Mouse (Mus musculus) mouse embryonic stem cell (cell line): ENCODE measurements at regions not wholly inside any gene's neighbourhood (a gene's known extent, or its start where the extent isn't known, plus 50 kb on each side); places are given as distances from the start of the nearest gene placed in this dataset.

Experiments
- in situ Hi-C, 2 experiments: fragments of 300-500 bp; cut with MboI; formaldehyde crosslinking; loops; 1 replicate in 1 of 2; 3 replicates in 1 of 2; pipeline ENCODE4 v1.14.3; 2019 to 2020; ENCODE audit warnings: low sequenced_read_pairs in 2 of 2, low pct_unique_long_range_greater_than_20kb in 1 of 2, mixed read lengths in 1 of 2; ENCODE audit not compliant: unreplicated experiment in 1 of 2

DNA sequence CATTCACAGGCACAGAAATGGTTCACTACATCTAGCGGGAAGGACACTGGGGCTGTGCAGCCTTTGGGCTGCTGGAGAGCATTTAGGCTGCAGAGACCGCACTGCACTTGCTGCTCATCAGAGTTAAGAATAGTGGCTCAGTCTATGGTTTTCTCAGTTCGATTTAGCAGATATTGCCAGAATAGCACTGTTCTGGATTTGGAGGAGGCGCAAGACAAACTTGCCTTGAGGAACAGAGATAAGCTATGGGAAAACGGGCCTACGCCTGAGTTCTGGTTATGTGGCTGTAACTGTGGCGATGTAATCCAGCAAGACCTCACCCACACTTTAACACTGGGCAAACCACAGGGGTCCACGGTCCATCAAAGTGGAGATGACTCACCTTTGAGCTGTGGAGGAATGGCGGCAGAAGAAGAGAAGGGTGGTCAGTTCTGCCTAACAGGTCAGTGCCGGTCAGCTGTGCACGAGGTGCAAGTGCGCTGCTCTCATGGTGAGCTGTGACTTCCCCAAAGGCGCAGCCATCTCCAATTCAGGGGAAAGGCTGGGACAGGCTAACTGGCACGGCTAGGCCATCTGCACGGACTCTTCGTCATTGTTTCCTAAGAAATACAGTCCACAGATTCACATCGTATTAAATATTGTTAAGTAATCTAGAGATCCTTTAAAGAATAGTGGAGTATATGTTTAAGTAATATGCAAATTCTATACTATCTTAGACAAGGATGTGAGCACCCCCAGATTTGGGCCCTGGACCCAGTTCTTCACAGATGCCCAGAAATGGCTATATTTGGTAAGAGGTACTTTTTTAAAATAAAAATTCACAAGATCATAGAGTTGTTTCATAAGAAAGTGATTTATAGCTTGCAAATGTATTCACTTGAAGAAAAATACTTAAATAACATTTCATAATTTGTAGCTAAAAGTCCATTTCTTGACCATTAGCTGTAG is 118.7 kb upstream of the Sgk1 start:
- in situ Hi-C loops = no loop called here

DNA sequence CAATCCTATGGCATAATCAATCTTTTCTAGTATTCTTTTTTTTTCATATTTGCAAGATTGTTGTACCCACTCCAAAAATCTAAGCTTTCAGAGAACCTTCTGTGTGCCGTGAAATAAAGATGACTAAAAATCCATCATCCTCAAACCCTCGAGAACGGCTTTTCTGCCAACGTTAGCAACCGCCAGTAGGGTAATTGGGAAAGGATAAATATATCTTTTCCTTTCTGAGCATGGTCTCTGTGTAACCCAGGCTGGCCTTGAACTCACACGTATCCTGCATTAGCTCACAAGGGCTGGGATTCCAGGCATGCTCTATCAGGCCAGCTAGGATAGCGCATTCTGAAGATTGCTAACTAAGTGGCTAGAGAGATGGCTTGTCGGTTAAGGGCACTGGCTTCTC is 117.9 kb upstream of the Sgk1 start:
- in situ Hi-C loops = no loop called here

DNA sequence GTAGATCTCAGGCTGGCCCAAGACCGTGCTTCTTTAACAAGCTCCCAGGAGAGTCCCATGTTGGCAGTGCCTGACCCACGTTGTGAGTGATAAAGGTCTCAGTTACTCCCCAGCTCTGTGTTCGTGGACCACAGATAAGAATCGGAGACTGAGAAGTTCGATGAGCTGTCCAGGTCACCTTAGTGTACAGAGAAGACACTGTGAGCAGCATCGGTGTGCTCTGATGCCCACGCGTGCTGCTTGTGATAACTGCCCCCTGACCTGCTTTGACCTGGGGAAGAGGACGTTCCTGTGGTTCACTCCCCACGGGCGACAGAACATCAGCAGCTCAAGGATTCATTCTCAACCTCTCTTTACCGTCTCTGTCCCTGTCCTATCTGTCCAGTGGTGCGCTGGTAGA is 117.1 kb upstream of the Sgk1 start:
- in situ Hi-C loops = no loop called here

DNA sequence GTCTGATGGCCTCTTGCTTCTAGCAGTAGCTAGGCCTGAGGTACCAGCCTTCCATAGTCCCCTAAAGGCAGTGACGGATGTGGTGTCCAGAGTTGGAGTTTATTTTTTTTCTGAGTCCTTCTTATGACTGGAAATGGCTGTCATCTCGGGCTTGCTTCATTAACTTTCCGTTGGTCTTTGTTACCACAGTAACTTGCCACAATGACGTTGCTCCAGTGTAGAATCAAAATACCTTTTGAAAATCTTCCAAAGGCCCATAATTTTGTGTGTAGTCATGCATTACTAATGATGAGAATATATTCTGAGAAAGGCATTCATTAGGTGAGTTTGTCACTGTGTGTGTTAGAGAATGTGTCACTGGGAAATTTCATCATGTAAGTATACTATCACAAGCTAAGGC is 108.4 kb upstream of the Sgk1 start:
- in situ Hi-C loops = no loop called here

DNA sequence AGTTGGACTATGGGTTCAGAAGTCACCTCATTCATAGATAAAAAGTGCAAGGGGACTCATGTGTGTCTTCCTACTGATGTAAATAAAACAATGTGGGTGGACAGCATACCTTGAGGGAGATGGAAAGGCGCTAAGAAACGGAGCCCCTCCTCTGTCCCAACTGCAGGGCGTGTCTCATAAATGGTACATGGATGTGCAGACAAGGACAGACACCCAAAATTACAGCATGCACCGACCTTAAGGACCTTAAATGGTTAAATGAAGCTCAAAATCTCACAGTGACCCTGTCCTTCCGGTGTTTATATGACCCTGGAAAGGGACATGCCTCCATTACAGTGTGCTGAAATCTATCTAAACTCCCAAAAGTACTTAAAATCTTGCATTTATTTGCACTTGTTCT is 106.5 kb upstream of the Sgk1 start:
- in situ Hi-C loops = no loop called here

DNA sequence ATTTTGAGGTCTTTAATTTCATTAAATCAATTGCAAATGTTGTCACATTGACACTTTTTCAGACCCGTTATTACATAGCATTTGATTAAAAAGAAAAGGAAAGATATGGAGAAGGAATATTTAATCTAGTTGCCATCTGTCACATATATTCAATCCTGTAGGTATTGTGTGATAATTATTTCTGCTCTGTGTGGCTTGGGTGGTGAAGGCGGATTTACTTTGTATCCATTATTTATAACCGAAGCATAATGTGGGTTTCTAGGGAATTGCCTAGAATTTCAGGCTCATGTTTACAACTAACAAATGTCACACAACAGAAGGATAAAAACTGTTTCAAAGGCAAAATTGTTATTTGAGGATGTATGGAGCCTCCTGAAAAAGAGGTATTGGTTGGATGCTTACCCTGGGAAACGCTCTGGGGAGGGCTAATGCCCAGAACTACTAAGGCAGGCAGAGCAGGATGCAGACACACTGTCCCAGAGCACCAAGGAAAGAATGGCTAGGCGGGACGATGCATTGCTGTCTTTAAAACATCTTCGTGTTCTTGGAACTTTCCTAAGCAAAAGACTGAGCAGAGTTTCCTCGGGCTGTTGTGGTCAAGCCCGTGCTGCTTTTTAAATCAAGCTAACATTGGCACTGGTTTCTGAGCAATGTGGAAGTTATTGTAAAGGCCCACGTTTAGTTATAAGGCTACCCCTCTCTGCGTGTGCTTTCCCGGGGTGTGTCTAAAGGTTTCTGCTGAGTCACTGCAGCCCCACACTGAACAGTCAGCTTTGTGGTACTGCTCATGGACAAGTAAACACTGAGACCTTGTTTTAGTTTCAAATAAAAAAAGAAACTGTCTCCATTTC is 105.8 kb upstream of the Sgk1 start:
- in situ Hi-C loops = no loop called here

DNA sequence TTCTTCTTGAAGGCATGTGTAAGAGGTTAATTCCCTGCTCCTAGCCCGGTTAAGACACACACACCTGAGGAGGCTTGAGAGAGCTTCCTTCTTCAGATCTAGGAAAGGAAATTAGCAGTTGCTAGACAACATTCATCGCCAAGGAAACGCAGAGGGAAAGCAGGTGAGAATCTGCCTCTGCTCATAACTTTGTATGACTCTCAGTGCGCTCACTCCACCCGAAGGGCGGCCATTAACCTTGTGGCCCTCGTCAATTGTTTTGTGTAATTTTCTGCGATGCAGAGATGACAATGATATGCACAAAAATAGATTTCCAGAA is 105.3 kb upstream of the Sgk1 start:
- in situ Hi-C loops = no loop called here

DNA sequence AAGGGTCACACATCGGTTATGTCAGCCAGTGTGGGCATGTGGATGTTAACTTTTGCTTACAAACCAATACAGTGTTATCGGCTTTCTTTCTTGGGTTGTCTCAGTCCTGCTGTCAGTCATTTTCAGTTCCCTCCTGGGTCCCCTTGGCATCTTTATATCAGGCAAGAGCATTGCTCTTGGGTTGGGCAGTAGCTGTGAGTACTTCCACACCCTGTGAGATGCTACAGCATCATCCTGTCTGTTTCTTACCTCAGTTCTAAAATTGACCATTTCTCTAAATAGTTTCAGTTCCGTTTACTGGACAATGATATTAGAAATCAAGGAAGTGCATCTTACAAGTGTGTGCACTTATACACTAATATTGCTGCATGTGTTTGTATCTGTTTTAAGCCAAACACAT is 104.9 kb upstream of the Sgk1 start:
- in situ Hi-C loops = no loop called here

DNA sequence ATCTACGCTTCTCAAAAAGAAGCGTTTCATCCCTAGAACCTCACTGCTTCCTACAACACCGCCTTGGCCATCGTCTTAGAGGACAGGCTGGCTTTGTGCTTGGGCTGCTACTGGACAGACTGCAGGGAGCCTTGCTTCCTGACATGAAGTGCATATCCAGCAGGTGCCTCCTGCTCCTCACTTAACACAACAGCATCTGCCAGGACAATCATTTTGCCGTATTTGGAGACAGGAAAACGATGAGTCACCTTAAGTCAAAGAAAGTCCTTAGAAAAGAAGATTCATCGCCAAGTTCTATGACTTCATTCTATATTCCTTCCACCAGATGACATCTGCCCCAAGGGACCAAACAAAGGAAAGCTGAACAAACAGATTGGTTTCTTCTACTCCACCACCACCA is 98.5 kb upstream of the Sgk1 start:
- in situ Hi-C loops = no loop called here

DNA sequence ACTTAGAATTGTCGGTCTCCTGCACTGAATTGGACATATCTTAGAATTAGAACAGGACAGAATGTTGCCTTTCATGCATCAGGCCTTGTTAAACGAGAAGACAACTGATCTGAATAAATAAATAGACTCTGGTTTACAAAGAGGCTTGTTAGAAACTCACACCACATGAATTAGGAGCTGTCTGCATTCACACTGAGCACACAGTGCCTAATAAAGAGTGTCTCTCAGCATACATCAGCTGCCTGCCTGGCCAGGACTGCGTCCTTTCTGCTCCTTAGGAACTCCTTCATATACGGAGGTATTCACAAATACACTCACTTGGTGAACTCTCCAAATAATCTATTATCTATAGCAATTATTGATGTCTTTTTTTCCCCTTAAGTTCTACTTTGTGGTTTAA is 96.9 kb upstream of the Sgk1 start:
- in situ Hi-C loops = no loop called here

DNA sequence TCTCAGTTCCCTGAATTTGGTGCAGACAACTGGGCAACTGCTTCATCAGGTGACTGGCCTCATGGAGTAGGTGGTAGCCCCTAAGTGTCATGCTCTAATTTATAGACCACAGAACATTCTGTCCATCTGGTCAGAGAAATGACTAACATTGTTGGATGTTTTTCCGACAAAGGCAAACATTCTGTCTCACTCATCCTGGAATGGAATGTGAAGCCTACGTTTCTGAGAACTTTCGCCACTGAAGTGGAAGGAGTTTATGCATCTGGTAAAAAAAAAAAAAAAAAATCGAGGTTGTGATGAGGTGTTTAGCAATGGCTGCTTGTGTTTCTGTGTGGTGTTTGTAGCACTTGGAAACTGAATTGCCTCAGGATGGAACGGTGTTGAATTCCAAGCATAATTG is 96.2 kb upstream of the Sgk1 start:
- in situ Hi-C loops = no loop called here

DNA sequence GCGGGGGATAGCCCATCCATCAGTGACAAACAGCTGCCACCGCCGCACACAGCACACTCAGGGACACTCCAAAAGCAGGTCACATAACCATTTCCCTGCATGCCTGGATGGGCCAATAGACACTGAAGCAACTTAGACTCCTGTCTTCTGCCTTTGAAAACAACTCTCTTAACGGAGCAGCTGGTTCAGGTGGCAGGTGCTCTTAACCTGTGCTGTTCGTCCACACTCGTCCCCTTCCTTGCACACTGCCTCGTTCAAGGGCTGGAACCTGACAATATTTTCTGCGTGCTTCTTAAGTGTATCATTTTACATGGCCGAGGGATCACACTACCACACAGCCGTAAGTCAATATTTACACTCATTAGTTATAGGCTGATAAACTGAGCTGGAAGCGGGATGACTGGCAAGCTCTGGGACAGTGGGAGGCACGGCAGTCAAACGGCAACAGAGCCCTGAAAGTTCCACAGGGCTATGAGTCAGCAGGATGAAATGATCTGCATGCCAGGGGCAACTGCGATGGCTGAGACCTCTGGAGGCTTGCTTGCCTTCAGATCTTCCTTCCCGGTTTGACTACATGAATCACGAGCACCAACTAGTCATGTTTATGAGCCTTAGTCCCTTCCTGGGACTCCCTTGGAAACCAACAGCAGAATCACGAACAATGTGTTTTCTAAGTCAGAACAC is 92.0 kb upstream of the Sgk1 start:
- in situ Hi-C loops = no loop called here

DNA sequence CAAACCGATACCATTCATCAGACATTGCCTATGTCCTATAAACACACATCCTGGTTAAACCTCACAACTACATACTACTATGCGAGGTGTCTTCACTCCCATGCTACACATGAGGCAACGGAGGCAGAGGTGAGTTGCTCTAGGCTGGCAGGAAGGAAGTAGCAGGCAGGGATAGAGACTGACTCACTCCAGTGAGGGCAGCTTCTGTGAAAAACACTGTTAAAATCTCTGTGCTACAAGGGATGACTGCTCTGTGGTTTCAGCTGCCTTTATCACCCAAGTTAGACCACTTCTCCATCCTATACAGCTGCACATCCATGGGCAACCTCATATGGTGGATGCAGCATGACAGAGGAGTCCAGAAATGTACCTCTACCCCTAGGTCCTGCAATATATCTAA is 91.0 kb upstream of the Sgk1 start:
- in situ Hi-C loops = no loop called here

DNA sequence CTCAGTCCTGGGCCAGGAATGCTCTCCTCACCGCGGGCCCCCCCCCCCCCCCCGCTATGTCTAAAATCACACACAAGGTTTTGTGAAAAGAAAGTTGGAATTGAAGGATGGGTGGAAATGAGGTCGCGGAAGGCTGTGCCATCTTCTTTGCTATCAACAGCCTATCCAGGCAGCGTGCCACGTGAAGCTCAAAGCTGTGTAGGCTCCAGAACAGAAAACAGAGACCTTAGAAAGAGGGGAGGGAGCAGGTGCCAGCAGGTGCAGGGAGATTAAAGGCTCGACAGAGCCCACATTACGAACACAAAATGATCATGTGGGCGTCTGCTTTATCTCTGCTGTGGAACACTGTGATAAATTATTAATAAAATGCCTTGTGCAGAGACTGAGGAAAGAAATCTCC is 89.6 kb upstream of the Sgk1 start:
- in situ Hi-C loops = no loop called here

DNA sequence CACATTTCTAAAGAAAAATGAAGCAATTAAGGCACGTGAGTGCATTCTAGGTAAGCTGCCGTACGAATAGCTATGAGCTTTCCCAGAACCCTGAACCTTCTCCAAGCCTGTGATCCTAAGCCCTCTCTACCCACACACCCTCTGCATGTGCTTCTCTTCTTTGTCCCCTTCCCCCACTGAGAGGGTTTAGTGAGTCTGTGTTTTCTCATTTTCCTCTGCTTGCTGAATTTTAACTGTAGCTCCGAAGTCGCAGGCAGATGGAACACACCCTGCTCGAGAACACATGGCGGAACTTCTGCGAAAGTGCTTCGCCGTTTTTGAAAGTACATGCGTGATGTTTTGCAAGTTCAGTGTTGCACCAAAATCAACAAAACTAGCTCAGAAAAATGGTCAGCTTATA is 88.3 kb upstream of the Sgk1 start:
- in situ Hi-C loops = no loop called here

DNA sequence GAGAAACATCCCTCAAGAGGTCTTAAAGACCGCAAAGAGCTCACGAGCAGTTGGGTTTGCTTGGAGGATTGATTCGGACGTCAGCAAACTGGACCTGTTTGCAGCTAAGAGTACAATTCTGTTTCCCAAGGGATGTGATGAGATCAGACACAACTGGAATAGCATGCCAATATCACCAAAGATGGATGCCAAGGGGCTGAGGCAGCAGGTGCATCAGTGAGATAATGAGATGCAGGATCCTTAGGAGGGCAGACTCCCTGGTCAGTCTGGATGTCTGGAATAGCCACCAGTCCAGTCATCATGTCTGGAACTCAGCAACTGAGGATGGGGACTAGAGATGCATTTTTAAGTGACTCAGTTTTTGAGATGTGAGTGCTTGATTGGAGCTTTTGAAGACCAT is 85.6 kb upstream of the Sgk1 start:
- in situ Hi-C loops = no loop called here

DNA sequence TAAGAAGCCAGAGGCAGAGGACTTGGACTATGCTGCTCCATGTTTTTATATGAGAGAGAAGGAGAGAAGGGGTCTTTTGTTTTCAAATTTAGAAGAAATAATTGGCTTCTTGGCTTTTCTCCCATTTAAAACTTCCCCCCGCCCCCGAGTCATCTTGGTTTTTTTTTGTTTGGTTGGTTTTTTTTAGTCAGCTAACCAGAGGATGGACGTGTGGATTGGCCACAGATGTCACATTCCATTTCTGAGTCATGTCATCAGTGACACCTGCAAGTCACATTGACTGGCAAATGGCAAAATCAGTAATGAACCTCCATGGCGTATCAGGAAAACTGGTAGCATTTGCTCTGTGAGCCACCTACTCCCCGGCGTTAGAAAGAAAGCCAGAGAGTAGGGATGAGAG is 83.9 kb upstream of the Sgk1 start:
- in situ Hi-C loops = no loop called here

DNA sequence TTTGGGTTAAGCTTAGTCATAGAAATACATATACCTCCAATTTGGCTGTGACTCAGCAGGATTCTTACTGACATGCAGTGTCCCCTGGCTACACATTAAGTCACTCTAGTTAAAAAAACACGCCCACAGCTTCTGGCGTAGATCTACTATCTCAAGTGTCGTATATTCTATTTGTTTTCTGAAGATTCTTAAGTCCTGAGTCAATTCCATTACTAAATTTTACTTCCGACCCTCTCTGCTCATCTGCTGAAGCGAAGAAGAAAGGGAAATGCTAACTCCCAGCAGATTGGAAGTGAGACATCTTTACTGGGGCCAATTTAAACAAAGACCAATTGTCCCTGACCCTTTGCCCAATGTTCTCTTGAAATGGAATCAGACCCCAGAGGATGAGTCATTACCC is 80.4 kb upstream of the Sgk1 start:
- in situ Hi-C loops = no loop called here

DNA sequence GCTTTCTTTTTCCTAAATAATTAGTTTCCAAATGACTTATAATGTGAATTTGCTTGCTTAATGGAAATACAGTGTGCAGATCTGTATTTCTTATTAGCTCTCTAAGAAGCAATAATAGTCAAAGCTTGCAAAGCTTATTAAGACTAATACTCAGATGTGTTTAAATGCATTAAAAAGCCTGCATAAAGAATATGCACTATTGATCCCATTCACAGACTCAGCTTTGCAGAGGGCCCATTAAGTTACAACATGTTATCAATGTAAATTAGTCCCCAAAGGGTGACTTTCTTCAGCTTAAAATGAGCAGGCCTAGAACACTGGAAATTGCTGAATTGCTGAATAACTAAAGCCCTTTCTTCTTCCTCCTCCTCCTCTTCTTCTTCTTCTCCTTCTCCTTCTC is 78.8 kb upstream of the Sgk1 start:
- in situ Hi-C loops = no loop called here
